22 mouse cellular contexts compared by ENCODE assay signal in the genomic region with DNA sequence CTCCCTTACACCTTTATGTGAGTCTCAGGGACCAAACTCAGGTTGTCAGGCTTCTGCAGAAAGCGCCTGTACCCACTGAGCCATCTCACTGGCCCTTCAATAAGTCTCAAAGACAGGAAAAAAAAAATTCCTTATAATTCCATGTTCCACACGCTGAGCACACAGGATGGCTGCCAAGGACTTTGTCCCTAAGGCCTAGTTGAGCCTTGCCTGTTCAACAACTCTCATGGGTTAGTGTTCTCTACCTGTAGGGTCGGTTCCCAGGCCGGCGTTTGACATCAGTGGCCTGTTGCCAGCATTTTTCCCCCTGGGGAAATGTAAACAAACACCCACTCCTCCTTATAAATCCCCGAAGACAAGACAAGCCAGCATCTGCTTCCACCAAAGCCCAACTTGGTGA.
DNase-seq lines count a peak whose midpoint lies in the region; TF ChIP-seq lines count a peak whose summit lies in the region.
"Had no signal": no experiment of that assay in that cellular context is flagged by ENCODE, and none has a peak within 500 bp of the region (broad histone marks: within the 10 kb centered on the region; RNA-seq: fewer than 3 reads in every experiment).

No protein-coding gene starts in this region.

- peak; percentile 50 for DNase-seq in kidney, adult 11 months
- no peak for DNase-seq in kidney, postnatal 10 days
- DNase-seq in kidney, adult 9 months, result peak; percentile 65
- no peak for DNase-seq in kidney, postnatal 25 days
- DNase-seq: adrenal gland, adult 2 months; adrenal gland, postnatal 10 days; adrenal gland, postnatal 25 days; B cell, adult 2 months; cerebellum, adult 11 months; cerebellum, adult 18-20 months; cerebellum, adult 8-10 months; cerebellum, adult 9-11 months; cerebellum, postnatal 14 days; cerebellum, postnatal 36 days; embryo, embryonic 11 days had no signal

- no peak for TF ChIP-seq CTCF in E14TG2a.4 (conservative IDR thresholded peaks at IDR 0.05; ENCODE audit: low read length)

- H3K4me3 ChIP-seq in E14TG2a.4 (replicated peaks; ENCODE audit: low read length), result peak overlapping the region; percentile 70; the same call in 1 of the 2 replicates
- H3K4me3 ChIP-seq: embryonic facial prominence, embryonic 13.5 days; embryonic facial prominence, embryonic 15.5 days; erythroblast, embryonic 14.5 days; forebrain, embryonic 10.5 days; forebrain, embryonic 12.5 days had no signal

- H3K36me3 ChIP-seq in E14TG2a.4 (ENCODE audit: insufficient read depth, low read length), result no peaks in the 10 kb centered on the region
- H3K36me3 ChIP-seq: embryonic facial prominence, embryonic 13.5 days; embryonic facial prominence, embryonic 15.5 days; forebrain, embryonic 10.5 days; forebrain, embryonic 12.5 days had no signal

- no peaks in the 10 kb centered on the region for H3K27me3 ChIP-seq in E14TG2a.4 (ENCODE audit: insufficient read depth, low read length)
- H3K27me3 ChIP-seq: CH12.LX; embryonic facial prominence, embryonic 13.5 days; embryonic facial prominence, embryonic 15.5 days; forebrain, embryonic 12.5 days had no signal

- no peaks in the 10 kb centered on the region for H3K9me3 ChIP-seq in E14TG2a.4 (ENCODE audit: low read length)
- H3K9me3 ChIP-seq: embryonic facial prominence, embryonic 13.5 days; embryonic facial prominence, embryonic 15.5 days; forebrain, embryonic 10.5 days; forebrain, embryonic 12.5 days had no signal

- peaks cover 56% of the 10 kb centered on the region for H3K4me1 ChIP-seq in E14TG2a.4 (replicated peaks; ENCODE audit: low read depth, low read length)
- H3K4me1 ChIP-seq: embryonic facial prominence, embryonic 15.5 days had no signal

Comparison
In these comparisons a context has a peak if more than half of its experiments do, and no peak if none do; other contexts are left out.
1. DNase-seq: peak in kidney, adult 11 months (single experiment) and kidney, adult 9 months (single experiment); none in kidney, postnatal 10 days (single experiment) and kidney, postnatal 25 days (0 of 2).